Mouse (Mus musculus): Measurements from ENCODE around the gene Magel2. TPM values are rescaled to one million over a fixed set of nuclear protein-coding genes. Genes with fewer than 3 reads are reported as not detected.

Magel2 gene
- 2.9 and 3.2 TPM in 2 replicates for polyA plus RNA-seq (2015; fragmentation: Nextera tagmentation; extraction: Ambion mirVana)

GRCm38 (mm10) chr7:62376510-62377304, at the start of gene Magel2:
Gene Magel2, plus strand, starts transcription at chr7:62377010.
- no peaks in the 10 kb centered on the region for H3K4me1 ChIP-seq
- H3K4me3 ChIP-seq = peak within 1 kb of the TSS; percentile 49
- 26% methylated on average over 31 of the region's 31 CpGs for WGBS
- H3K4me2 ChIP-seq = peak within 1 kb of the TSS; percentile 71
- ATAC-seq (ENCODE audit: insufficient number of reproducible peaks, insufficient read depth, low FRiP score, low TSS enrichment, low read depth) = peak; percentile 69
- H3K36me3 ChIP-seq = no peaks in the 10 kb centered on the region
- peak within 1 kb of the TSS; percentile 75 for H3K9ac ChIP-seq
- H3K27ac ChIP-seq = peak within 1 kb of the TSS; percentile 49; the same call in 1 of the 2 replicates
- H3K27me3 ChIP-seq = no peaks in the 10 kb centered on the region
- peaks cover 13% of the 10 kb centered on the region for H3K9me3 ChIP-seq

- H3K4me2 ChIP-seq = no peak overlapping the region
- H3K27me3 ChIP-seq = no peaks in the 10 kb centered on the region
- H3K9ac ChIP-seq = no peak overlapping the region
- WGBS = 20% methylated on average over 1 of the region's 1 CpGs
- H3K27ac ChIP-seq = no peak overlapping the region
- H3K9me3 ChIP-seq = no peaks in the 10 kb centered on the region
- no peaks in the 10 kb centered on the region for H3K36me3 ChIP-seq
- H3K4me3 ChIP-seq = no peak overlapping the region
- ATAC-seq (ENCODE audit: insufficient number of reproducible peaks, insufficient read depth, low FRiP score, low TSS enrichment, low read depth) = no peak
- peaks cover 3% of the 10 kb centered on the region for H3K4me1 ChIP-seq
These were observed 31.4 kb upstream of the Magel2 start for GRCm38 (mm10) chr7:62345411-62345810.

- Histone ChIP-seq H3K36me3 (no peaks in the 10 kb centered on the region), H3K9me3 (no peaks in the 10 kb centered on the region), H3K27me3 (no peaks in the 10 kb centered on the region), H3K4me3 (no peak within 1 kb of the TSS), H3K4me2 (no peak within 1 kb of the TSS), H3K9ac (no peak within 1 kb of the TSS), H3K4me1 (peaks cover 3% of the 10 kb centered on the region), H3K27ac (no peak within 1 kb of the TSS)
- WGBS = 70% methylated on average over 1 of the region's 1 CpGs
- no peak for ATAC-seq (ENCODE audit: insufficient number of reproducible peaks, insufficient read depth, low FRiP score, low TSS enrichment, low read depth)
These were observed 30.5 kb upstream of the Magel2 start, which contains the start of gene Ndn for GRCm38 (mm10) chr7:62346269-62346668. Gene Ndn, plus strand, starts transcription at chr7:62346569.

- Histone ChIP-seq H3K27ac (peak overlapping the region; percentile 33; the same call in 1 of the 2 replicates), H3K9ac (peak overlapping the region; percentile 79), H3K4me3 (peak overlapping the region; percentile 59), H3K36me3 (no peaks in the 10 kb centered on the region), H3K4me1 (peaks cover 3% of the 10 kb centered on the region), H3K27me3 (no peaks in the 10 kb centered on the region), H3K9me3 (no peaks in the 10 kb centered on the region), H3K4me2 (peak overlapping the region; percentile 72)
- 14% methylated on average over 42 of the region's 42 CpGs for WGBS
- peak; percentile 88 for ATAC-seq (ENCODE audit: insufficient number of reproducible peaks, insufficient read depth, low FRiP score, low TSS enrichment, low read depth)
These were observed 28.6 kb upstream of the Magel2 start for GRCm38 (mm10) chr7:62348106-62348803.

- H3K9ac ChIP-seq = peak overlapping the region; percentile 79
- 32% methylated on average over 17 of the region's 17 CpGs for WGBS
- peaks cover 3% of the 10 kb centered on the region for H3K4me1 ChIP-seq
These were observed 28.0 kb upstream of the Magel2 start for GRCm38 (mm10) chr7:62348804-62349190.

GRCm38 (mm10) chr7:62351266-62351665, 25.5 kb upstream of the Magel2 start:
- Histone ChIP-seq H3K9ac (no peak overlapping the region), H3K4me1 (peaks cover 3% of the 10 kb centered on the region), H3K4me3 (no peak overlapping the region), H3K9me3 (no peaks in the 10 kb centered on the region), H3K36me3 (no peaks in the 10 kb centered on the region), H3K27me3 (no peaks in the 10 kb centered on the region), H3K4me2 (no peak overlapping the region), H3K27ac (no peak overlapping the region)
- whole genome bisulfite sequencing = 54% methylated on average over 8 of the region's 8 CpGs
- no peak for ATAC-seq (ENCODE audit: insufficient number of reproducible peaks, insufficient read depth, low FRiP score, low TSS enrichment, low read depth)

More at GRCm38 (mm10) chr7:62348804-62349190, 28.0 kb upstream of the Magel2 start:
- Histone ChIP-seq H3K27ac (no peak overlapping the region), H3K9me3 (no peaks in the 10 kb centered on the region), H3K36me3 (no peaks in the 10 kb centered on the region), H3K4me3 (peak overlapping the region; percentile 59), H3K4me2 (peak overlapping the region; percentile 72), H3K27me3 (no peaks in the 10 kb centered on the region)
- no peak for ATAC-seq (ENCODE audit: insufficient number of reproducible peaks, insufficient read depth, low FRiP score, low TSS enrichment, low read depth)

GRCm38 (mm10) chr7:62365039-62365636, 11.7 kb upstream of the Magel2 start:
- H3K27ac ChIP-seq = no peak overlapping the region
- H3K4me1 ChIP-seq = no peaks in the 10 kb centered on the region
- 55% methylated on average over 7 of the region's 7 CpGs for WGBS
- no peaks in the 10 kb centered on the region for H3K27me3 ChIP-seq
- H3K9ac ChIP-seq = no peak overlapping the region
- H3K4me3 ChIP-seq = no peak overlapping the region
- no peak for ATAC-seq (ENCODE audit: insufficient number of reproducible peaks, insufficient read depth, low FRiP score, low TSS enrichment, low read depth)
- no peaks in the 10 kb centered on the region for H3K9me3 ChIP-seq
- H3K4me2 ChIP-seq = no peak overlapping the region
- no peaks in the 10 kb centered on the region for H3K36me3 ChIP-seq

GRCm38 (mm10) chr7:62366730-62367129, 10.1 kb upstream of the Magel2 start:
- no peak for ATAC-seq (ENCODE audit: insufficient number of reproducible peaks, insufficient read depth, low FRiP score, low TSS enrichment, low read depth)
- no peak overlapping the region for H3K4me3 ChIP-seq
- WGBS = 81% methylated on average over 8 of the region's 8 CpGs
- no peak overlapping the region for H3K9ac ChIP-seq
- no peak overlapping the region for H3K27ac ChIP-seq
- no peaks in the 10 kb centered on the region for H3K4me1 ChIP-seq
- no peaks in the 10 kb centered on the region for H3K27me3 ChIP-seq
- no peaks in the 10 kb centered on the region for H3K36me3 ChIP-seq
- H3K9me3 ChIP-seq = no peaks in the 10 kb centered on the region
- no peak overlapping the region for H3K4me2 ChIP-seq

GRCm38 (mm10) chr7:62375658-62376057, 1.2 kb upstream of the Magel2 start:
- ATAC-seq (ENCODE audit: insufficient number of reproducible peaks, insufficient read depth, low FRiP score, low TSS enrichment, low read depth) = no peak
- H3K9ac ChIP-seq = no peak overlapping the region
- H3K4me3 ChIP-seq = no peak overlapping the region
- 25% methylated on average over 4 of the region's 4 CpGs for WGBS
- no peak overlapping the region for H3K27ac ChIP-seq
- H3K4me1 ChIP-seq = no peaks in the 10 kb centered on the region
- no peaks in the 10 kb centered on the region for H3K27me3 ChIP-seq
- no peak overlapping the region for H3K4me2 ChIP-seq
- peaks cover 13% of the 10 kb centered on the region for H3K9me3 ChIP-seq
- H3K36me3 ChIP-seq = no peaks in the 10 kb centered on the region

- H3K9me3 ChIP-seq = peaks cover 13% of the 10 kb centered on the region
- peak overlapping the region; percentile 49 for H3K4me3 ChIP-seq
- H3K27me3 ChIP-seq = no peaks in the 10 kb centered on the region
- no peaks in the 10 kb centered on the region for H3K4me1 ChIP-seq
- peak overlapping the region; percentile 75 for H3K9ac ChIP-seq
- 41% methylated on average over 14 of the region's 14 CpGs for WGBS
- 0 out of 2 replicates have a peak overlapping the region, but pooled peaks have one; percentile 49 for H3K27ac ChIP-seq
- peak; percentile 28; the same call in 1 of the 2 replicates for ATAC-seq (ENCODE audit: insufficient number of reproducible peaks, insufficient read depth, low FRiP score, low TSS enrichment, low read depth)
- H3K4me2 ChIP-seq = peak overlapping the region; percentile 71
- H3K36me3 ChIP-seq = no peaks in the 10 kb centered on the region
These were observed 503 bp downstream of the Magel2 start for GRCm38 (mm10) chr7:62377313-62377712.

- no peaks in the 10 kb centered on the region for H3K4me1 ChIP-seq
- no peak overlapping the region for H3K4me3 ChIP-seq
- H3K4me2 ChIP-seq = no peak overlapping the region
- no peaks in the 10 kb centered on the region for H3K36me3 ChIP-seq
- no peak overlapping the region for H3K9ac ChIP-seq
- WGBS = 84% methylated on average over 9 of the region's 9 CpGs
- no peak overlapping the region for H3K27ac ChIP-seq
- 0 out of 2 replicates have a peak, but pooled peaks have one; percentile 2 for ATAC-seq (ENCODE audit: insufficient number of reproducible peaks, insufficient read depth, low FRiP score, low TSS enrichment, low read depth)
- no peaks in the 10 kb centered on the region for H3K27me3 ChIP-seq
- peaks cover 13% of the 10 kb centered on the region for H3K9me3 ChIP-seq
These were observed 1.7 kb downstream of the Magel2 start for GRCm38 (mm10) chr7:62378529-62378928.

All from embryonic facial prominence, embryonic 13.5 days (tissue).